Mouse (Mus musculus) bone marrow macrophage, adult 2 months (primary cell): ENCODE results near the gene Rps6ka2.
"Not testable (repeated sequence)": the region's sequence is repeated elsewhere in the genome, so short reads cannot be mapped to it uniquely, and the experiment has no call there.

Source experiments
- CTCF ChIP-seq: IDR thresholded peaks from 2 replicates; pipeline ENCODE4 v1.5.1; 2012; ENCODE audit warnings: low read depth, mild to moderate bottlenecking, low read length, moderate library complexity
- POLR2A ChIP-seq: IDR thresholded peaks from 2 replicates; pipeline ENCODE4 v1.6.1; 2012; ENCODE audit warnings: mild to moderate bottlenecking, low read depth, low read length, borderline replicate concordance

GRCm38 (mm10) chr17:7337381-7337780 lies 167.5 kb downstream of the Rps6ka2 start:
- TF ChIP-seq POLR2A, CTCF: not testable (repeated sequence)
